Mouse (Mus musculus): Measurements from ENCODE around the gene Rbfox3.

DNA sequence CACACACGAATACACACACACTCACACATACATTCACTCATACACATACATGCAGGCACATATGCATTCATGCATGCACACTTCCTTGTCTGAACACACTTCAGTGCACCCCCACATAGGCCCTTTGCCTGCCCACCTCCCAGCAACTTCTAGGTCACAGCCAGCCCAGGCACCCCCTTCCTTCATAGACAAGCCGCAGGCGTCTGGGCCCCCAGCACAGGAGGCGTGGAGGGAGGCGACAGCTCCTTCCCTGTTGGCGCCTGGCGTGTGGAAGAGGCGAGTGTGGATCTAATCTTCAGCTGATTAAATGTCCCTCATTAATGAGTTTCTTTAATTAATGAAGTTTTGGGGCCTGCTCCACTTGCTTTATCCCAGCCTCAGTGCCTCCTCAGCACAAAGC lies 381.1 kb downstream of the Rbfox3 start:
- TF ChIP-seq POLR2A (IDR thresholded peaks at IDR 0.05; ENCODE audit: low read depth, low read length), result no peak
- TF ChIP-seq CTCF (IDR thresholded peaks at IDR 0.05; ENCODE audit: extremely low read depth, insufficient read depth, insufficient read length, insufficient replicate concordance), result no peak
